Mouse (Mus musculus) monocyte, adult 5-6 weeks (primary cell): ENCODE data around the gene Aamdc. TPM values are rescaled to one million over a fixed set of nuclear protein-coding genes. Genes with fewer than 3 reads are reported as not detected.

Experiments used
- ATAC-seq: fragments of 153-309, 156-312 bp; replicated peaks from 2 replicates; pipeline ENCODE4 v1.8.0; 2017; ENCODE audit warnings: mild to moderate bottlenecking; ENCODE audit not compliant: low TSS enrichment, insufficient number of reproducible peaks, severe bottlenecking, poor library complexity, low FRiP score
- total RNA-seq: library from RNA; stranded (forward); fragments of 200-1000, 200-491, 200-594 nt; gene quantifications from 3 replicates; pipeline ENCODE4 v1.2.3, GENCODE M21; 2017

The Aamdc gene
- 20.3 to 34.1 TPM (median 27.6 TPM) in 3 replicates for total RNA-seq

DNA sequence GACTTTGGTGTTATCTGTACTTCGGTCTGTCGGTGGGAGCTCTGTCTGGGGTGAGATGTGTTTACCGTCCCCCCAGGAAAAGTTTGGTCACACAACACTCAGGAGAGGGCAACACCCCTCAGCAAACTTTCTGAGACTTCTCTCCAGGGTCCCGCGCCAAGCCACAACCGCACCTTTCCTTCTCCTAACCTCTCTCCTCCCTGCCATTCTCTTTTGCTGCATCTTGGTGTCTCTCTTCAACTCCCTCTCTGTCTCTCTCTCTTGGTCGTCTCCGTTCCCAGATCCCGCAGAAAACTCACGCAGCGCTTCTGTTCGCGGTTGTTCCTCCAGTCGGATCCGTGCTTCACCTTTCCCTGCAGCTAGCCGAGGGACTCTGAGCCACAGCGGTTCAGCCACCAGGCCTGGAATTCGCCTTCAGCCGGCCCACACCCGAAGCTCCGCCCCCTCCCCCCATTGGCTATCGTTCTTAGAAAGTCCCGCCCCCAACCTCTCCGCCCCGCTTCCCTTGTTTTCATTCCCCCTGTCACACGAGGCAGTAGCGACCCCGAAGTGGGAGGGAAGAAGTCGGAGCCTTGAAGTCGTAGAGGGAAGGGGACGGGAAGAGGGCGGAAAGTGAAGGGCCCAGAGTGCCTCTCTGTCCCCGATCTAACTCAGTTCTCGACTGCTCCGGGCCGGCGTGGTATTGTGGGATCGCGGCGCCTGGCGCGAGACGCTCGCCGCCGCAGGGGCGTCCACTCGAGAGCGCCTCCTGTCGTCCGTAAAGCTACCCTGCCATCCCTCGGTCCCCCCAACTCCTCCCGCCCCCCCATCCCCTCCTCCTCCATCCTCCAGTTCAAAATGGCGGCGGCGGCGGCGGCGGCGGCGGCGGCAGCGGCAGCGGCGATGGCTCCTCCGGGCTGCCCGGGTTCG lies at the start of gene Aamdc, which contains the start of gene Rsf1:
Gene Aamdc (minus strand): TSS at position 431 of the 909 bp plus-strand sequence.
Gene Rsf1 (plus strand): TSS at position 823 of the 909 bp plus-strand sequence.
- ATAC-seq: peak; percentile 83

DNA sequence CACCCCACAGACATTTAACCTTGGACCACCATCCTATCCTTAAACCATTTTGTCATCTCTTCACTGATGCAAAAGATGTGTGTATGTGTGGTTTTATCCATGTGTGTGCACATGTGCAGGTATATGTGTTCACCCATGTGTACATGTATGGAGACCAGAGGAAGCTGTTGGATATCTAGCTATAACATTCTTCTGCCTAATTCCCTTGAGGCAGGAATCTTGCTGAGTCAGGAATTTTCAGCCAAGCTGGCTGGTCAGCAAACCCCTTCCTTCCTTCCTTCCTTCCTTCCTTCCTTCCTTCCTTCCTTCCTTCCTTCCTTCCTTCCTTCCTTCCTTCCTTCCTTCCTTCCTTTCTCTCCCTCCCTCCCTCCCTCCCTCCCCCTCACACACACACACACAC lies 44.1 kb upstream of the Aamdc start:
- no peak for ATAC-seq

DNA sequence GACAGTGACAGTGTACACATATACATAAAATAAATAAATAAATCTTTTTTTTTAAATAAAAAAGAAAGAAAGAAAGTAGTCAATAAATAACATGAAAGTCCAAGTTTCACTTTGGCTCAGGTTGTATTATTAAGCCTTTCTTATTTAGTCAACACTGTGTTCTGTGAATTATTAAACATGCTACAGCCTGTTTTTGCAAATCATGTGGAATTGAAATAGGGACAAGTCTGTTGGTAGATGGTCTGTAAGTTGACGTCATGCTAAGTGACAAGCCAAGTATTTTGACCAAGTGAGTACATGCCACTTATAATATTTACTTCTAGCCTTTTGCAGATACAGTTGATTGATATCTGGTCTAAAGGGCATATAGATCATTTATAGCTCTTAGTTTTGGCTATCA lies 43.4 kb upstream of the Aamdc start:
- ATAC-seq: no peak

DNA sequence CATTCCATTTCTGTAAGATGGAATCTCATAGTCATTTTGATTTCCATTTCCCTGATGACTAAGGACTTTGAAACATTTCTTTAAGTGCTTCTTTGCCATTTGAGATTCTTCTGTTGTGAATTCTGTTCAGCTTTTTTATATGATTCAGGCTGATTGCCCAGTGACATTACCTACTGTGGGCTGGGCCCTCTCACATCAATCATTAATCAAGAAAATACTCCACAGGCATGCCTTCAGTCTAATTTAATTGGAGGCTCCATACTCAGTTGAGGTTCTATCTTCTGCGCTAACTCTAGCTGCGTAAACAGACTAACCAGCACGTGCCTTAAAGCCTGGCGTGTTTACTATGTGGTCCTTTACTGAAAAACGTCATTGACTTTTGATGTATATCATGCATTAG lies 42.0 kb upstream of the Aamdc start:
- ATAC-seq: no peak

DNA sequence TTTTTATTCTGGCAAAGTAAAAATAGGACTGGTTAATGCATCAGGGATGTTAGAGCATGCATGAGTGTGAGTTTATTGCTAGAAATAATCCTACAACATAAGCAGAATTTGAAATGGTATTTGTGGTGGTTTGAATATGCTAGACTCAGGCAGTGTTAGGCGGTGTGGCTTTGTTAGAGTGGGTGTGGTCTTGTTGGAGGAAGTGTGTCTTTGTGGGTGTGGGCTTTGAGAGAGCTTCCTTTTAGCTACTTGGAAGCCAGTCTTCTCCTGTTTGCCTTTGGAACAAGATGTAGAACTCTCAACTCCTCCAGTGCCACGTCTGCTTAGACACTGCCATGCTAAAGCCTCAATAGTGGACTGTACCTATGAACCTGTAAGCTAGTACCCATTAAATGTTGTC lies 19.3 kb upstream of the Aamdc start:
- ATAC-seq: 0 out of 2 replicates have a peak, but pooled peaks have one; percentile 66

GRCm38 (mm10) chr7:97593535-97593934 lies 14.2 kb upstream of the Aamdc start:
- no peak for ATAC-seq

GRCm38 (mm10) chr7:97592396-97592795 lies 13.1 kb upstream of the Aamdc start:
- no peak for ATAC-seq

- no peak for ATAC-seq
These were observed 12.0 kb upstream of the Aamdc start for GRCm38 (mm10) chr7:97591336-97591735.

GRCm38 (mm10) chr7:97590488-97590887 lies 11.2 kb upstream of the Aamdc start:
- ATAC-seq: no peak

DNA sequence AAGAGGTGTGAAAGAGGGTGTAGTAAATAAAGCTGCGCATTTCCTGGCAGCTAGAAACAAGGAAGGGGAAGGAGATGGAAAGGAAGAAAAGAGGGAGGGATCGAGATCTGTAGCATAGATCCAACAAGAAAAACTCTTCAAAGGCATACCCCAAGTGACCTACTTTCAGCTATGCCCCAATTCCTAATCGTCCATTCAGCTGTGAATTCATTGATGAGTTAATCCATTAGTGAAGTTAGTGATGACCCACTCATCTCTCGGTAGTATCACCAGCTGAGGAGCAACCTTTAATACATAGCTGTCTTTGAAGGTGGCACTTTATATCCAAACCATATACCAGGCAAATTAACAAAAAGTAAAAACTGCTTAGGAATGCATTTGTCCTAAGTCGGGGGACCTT lies 9.2 kb upstream of the Aamdc start:
- no peak for ATAC-seq

DNA sequence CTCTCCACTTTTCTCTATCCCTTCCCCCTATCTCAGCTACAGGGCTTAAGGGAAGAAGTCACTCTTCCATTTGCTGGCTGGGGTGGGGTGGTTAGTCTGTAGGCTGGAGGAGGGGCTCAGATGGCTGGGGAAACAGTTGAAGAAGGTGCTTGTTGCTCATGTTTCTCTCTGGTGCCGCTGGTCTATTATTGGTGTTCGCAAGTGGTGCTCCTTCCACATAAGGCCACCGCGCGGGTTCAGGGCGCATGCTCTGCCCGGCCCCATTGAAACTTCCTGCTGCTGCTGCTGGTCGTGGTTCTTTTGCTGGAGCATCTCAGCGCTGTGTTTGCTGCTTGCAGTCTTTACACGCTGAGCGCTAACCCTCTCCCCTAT lies 1.5 kb upstream of the Aamdc start:
- peak; percentile 88 for ATAC-seq

- 0 out of 2 replicates have a peak, but pooled peaks have one; percentile 4 for ATAC-seq
These were observed 912 bp upstream of the Aamdc start for GRCm38 (mm10) chr7:97579976-97580842.

- ATAC-seq: no peak
These were observed 783 bp downstream of the Aamdc start for GRCm38 (mm10) chr7:97578361-97579066.

GRCm38 (mm10) chr7:97570389-97570788 lies 8.9 kb downstream of the Aamdc start:
- ATAC-seq: no peak

- ATAC-seq: no peak
These were observed 9.9 kb downstream of the Aamdc start for GRCm38 (mm10) chr7:97569372-97569771.

DNA sequence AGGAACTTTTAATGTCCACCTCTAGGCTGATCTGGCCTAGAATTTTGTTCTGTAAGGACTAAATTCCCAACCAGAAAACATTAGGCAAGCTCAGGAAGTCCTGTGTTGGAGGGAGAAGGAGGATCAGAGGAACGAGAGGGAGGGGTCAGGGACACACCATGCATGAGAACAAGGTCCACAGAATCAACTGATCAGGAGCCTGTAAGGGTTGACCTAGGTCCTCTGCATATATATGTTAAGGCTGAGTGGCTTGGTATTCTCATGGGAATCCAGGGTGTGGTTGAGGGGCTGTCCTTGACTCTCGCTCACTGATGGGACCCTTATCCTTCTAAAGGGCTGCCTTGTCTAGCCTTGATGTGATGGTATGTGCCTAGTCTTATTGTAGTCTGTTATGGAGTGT lies 15.7 kb downstream of the Aamdc start:
- ATAC-seq: no peak

GRCm38 (mm10) chr7:97550673-97551072 lies 28.6 kb downstream of the Aamdc start:
- ATAC-seq: no peak

DNA sequence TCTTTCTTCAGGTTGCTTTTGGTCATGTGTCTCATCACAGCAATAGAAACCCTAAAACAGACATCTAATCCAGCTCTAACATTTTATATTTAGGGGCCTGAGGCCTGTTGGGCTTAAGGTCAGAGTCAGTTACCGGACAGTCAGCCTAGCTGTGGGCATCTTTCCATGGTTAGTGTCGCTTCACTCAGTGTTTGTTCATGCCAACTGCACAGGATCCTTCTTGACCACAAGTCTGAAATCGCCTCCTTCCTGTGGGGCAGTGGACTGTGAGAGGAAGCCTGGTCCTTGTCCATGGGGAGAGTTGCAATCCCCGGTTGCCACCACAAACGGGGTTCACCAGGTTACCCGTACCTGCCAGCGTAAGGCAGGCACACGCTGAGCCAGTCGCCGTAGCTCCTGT lies 30.0 kb downstream of the Aamdc start:
- ATAC-seq: no peak

GRCm38 (mm10) chr7:97546462-97546861 lies 32.8 kb downstream of the Aamdc start:
- no peak for ATAC-seq
